Mouse (Mus musculus): ENCODE results near the gene Cars.
A peak's percentile ranks its signal among the peaks of the same experiment; 100 is the strongest.
"Not testable (repeated sequence)": the region's sequence is repeated elsewhere in the genome, so short reads cannot be mapped to it uniquely, and the experiment has no call there.

Cars gene

DNA sequence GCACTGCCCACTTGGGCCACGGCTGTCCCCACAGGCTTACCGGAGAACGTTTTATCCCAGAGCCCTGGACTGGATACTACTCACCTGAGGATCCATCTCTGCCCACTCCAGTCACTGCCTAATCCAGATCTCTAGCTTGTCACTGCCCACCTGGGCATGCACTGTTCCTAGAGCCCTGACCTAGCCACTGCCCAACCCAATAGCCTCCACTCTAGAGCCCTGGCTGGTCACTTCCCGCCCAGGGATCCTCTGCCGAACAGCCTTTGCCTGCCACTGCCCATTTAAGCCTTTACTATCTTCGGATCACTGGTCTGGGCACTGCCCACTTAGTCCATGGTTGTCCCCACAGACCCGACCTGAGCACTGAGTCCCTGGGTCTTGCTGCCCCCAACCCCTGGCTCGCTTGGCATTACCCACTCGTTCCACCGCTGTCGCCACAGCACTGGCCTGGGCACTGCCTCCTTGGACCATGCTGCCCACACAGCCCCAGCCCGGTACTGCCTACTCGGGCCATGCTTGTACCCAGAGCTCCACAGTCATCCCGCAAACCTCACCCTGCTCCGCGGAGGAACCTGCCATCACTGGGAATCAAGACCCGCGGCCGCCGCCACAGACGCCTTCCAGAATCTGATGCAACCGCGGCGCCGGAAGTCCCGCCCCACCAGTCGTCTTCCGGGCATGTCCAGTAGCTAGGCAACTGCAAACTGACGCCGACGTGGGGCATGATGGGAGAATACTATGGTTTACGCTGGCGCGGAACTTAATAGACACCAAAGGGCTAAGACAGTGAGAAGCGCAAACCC, at the start of gene Cars:
TSS of gene Cars (minus strand) at position 663 of the 803 bp plus-strand sequence.
- DNase-seq (ENCODE audit: low spot score) = peak; percentile 75

GRCm38 (mm10) chr7:143649034-143649768, 49.3 kb upstream of the Cars start, which contains the start of gene Tnfrsf22:
Gene Tnfrsf22, minus strand, starts transcription at chr7:143649661.
- DNase-seq (ENCODE audit: low spot score) = peak; percentile 21

DNA sequence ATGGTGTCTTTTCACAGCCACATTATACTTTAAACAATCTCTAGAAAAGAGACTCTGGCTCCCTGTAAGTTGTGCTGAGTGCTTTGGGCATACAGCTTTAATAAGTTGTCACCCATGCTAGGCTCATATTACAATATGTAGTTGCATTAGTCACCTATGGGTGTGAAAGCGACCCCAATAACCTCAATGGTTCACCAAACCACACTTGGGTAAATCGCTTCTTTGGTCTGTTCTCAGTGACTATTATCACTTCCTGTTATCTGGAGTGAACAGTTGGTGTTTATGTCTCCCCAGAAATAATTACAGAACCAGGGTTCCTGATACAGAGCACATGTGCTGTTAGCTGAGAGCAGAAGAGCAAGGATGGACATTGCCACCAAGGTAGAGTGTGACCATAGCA, 44.1 kb upstream of the Cars start:
- DNase-seq (ENCODE audit: low spot score) = not testable (repeated sequence)

GRCm38 (mm10) chr7:143636674-143637073, 36.8 kb upstream of the Cars start:
- DNase-seq (ENCODE audit: low spot score) = no peak

GRCm38 (mm10) chr7:143631503-143631902, 31.6 kb upstream of the Cars start:
- DNase-seq (ENCODE audit: low spot score) = no peak

GRCm38 (mm10) chr7:143629501-143629900, 29.6 kb upstream of the Cars start:
- no peak for DNase-seq (ENCODE audit: low spot score)

DNA sequence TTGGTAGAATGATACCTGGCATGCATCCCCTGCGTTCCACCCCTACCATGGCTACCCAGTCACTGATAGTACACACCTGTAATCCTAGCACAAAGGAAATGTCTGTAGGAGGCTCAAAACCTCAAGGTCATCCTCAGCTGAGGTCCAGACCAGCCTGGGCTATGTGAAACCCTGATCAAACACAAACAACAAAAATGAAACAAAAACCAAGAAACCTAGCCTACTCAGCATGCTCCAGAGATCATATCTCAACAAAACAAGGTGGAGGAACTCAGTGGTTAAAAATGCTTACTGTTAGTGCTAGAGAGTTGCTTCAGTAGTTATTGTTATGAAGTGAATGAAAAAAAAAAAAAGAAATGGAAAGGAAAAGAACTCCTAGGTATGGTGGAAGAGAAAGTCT, 28.6 kb upstream of the Cars start, which contains the start of gene Tnfrsf26:
TSS of gene Tnfrsf26 (minus strand) at position 183 of the 400 bp plus-strand sequence.
- no peak for DNase-seq (ENCODE audit: low spot score)

DNA sequence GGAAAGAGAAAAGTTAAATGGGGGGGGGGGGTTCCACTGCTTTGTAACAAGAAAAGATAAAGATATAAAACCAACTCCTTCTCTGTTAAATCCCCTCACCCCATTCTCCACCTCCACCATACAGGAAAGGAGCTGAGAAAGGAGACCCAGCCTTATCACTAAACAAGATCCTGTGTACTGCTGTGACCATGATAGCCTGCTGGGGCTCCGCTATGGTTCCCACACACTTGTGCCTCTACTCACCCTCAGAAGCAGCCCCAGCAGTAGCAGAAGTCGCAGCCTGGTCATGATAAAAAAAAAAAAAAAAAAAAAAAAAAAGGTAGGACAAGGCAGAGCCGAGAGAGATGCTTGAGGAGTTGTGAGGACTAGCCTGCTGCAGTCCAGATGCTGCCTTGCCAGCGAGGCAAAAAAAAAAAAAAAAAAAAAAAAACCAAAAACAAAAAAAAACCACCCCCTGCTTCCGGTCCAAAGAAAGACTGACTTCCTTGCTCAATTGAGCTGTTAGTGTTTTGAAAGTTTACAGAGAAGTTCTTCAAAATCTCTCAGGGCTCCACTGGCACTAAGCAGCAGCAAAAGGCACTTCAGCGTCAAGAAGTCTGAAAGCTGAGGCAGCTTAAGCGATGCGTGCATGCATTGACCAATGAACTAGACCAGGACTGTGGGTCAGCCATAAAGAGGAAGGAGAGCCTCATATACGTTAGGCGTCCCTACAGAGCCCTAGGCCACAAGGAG, 27.8 kb upstream of the Cars start:
- DNase-seq (ENCODE audit: low spot score) = no peak

DNA sequence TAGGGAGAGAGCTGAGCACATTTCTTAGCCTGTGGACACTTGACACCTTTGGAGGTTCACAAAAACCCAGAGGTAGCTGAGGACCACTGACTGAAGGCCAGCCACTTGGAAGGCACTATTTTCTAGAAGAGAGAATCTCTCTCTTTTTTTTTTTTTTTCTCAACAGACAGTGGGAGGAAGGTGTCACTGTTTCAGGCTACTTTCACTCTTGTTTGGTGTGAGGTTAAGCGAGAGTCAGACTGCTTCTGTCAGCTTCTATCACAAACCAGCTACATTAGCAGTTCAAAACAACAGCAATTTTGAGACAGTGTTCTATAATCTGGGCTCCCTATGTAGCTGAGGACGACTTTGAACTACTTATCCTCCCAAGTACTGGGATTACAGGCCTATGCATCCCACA, 26.3 kb upstream of the Cars start:
- no peak for DNase-seq (ENCODE audit: low spot score)

GRCm38 (mm10) chr7:143625151-143625550, 25.3 kb upstream of the Cars start:
- no peak for DNase-seq (ENCODE audit: low spot score)

DNA sequence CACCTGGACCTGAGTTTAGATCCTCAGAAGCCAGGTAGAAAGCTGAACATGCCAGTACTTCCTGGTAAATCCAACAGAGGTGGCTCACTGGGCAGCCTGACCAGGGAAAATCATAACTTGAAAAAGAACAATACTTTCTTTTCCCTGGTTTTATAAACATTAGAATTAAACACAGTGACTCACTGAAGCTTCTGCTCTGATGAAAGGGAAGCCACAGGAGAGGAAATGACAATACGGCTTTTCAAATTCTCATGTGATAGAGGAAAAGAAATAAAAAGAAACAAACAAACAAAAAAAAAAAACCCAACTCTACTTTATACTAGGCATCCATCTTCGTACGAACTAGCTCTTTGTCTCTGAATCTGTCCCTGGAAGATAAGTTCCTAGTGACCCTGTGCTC, 24.7 kb upstream of the Cars start:
- no peak for DNase-seq (ENCODE audit: low spot score)

DNA sequence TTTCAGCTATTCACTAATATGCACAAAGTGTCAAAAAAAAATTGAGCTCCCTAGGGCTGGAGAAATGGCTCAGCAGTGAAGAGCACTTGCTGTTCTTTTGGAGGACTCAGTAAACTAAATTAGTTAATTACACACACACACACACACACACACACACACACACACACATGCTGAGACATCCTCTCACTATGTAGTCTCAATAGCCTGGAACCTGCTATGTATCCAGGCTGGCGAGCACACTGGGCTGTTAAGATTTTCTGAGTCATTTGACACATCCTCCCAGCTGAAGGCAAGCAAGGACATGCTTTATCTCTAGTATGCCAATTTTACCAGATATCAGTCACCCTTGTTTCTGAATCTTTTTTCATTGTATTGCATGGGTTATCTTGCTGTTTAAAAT, 21.1 kb upstream of the Cars start:
- no peak for DNase-seq (ENCODE audit: low spot score)

DNA sequence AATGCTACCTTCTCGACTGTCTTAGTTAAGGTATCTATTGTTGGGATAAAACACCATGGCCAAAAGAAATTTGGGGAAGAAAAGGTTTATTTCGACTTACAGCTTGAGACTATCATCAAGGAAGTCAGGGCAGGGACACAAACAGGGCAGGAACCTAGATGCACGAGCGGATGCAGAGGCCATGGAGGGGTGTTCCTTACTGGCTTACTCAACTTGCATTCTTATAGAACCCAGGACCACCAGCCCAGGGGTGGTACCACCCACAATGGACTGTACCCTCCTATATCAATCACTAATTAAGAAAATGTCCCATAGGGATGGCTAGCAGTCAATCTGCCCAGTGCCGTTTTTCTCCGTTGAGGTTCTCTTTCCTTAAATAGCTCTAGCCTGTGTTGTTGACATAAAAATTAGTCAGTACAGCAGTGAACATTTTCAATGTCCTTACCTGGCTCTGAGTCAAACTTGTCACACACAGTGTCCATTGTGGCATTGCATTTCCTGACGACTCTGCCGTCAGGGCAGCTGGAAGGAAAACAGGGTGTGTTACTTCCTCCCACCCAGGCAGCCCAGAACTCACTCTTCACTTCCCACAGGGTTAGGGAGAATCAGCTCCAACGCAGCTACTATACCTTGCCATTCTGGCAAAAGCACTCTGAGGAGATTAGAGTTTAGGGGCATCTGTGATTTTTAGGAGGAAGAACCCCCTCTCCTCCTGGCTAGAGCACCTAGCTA, 14.7 kb upstream of the Cars start:
- no peak for DNase-seq (ENCODE audit: low spot score)

- DNase-seq (ENCODE audit: low spot score) = no peak
Measured at GRCm38 (mm10) chr7:143612215-143612614, 12.3 kb upstream of the Cars start.

GRCm38 (mm10) chr7:143605321-143605720, 5.4 kb upstream of the Cars start:
- no peak for DNase-seq (ENCODE audit: low spot score)

DNA sequence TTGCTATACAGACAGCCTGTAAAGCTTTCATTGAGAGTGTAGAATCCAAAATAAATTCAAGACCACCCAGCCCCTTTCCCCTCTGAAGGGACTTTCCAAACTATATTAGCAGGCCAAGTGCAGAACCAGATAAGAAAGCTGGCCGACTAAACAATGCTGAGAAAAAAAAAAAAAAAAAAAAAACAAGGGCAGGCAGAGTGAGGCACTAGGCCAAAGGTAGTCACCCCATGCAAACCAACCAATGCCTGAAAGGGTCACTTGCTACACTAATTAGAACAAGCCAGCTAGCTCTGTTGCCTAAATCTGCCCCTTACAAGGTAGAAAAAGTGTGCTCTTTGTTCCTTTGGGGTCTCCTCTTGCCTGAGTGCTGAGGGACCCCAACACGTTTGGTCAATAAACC, 5.0 kb upstream of the Cars start:
- DNase-seq (ENCODE audit: low spot score) = no peak

DNA sequence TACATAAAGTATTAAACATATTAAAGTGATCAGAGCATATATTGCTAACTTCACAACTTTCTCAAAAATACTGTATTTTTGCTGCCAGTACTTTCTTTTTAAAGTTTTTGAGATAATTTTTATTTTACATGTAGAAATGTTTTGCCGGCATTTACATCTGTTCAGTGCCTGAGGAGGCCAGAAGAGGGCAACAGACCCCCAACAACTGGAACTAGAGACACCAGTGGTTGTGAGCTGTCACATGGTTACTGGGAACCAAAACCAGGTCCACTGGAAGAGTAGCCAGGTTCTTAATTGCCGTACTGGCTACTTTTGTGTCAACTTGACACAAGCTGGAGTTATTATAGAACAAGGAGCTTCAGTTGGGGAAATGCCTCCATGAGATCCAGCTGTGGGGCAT, 1.8 kb upstream of the Cars start:
- DNase-seq (ENCODE audit: low spot score) = no peak

- DNase-seq (ENCODE audit: low spot score) = no peak
Measured at GRCm38 (mm10) chr7:143600231-143600740, 396 bp upstream of the Cars start.

DNA sequence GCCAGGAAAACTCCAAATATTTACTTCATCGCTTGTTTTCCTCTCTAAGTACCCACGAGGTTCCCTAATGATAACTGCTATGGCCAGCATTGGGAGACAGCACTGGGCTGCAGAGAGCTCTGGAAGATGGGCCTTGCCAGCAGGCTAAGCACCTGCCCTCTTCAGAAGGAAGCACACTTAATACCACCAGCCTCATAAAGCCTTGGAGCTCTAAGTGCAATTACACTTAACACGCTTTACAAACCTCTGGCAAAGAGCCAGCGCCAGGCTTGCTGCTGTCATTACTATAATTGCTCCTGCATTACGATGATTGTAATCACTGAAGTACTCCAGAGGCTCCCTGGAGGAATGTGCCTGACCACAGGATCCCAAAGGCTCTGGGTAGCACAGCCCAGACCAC, 5.0 kb downstream of the Cars start:
- DNase-seq (ENCODE audit: low spot score) = no peak

DNA sequence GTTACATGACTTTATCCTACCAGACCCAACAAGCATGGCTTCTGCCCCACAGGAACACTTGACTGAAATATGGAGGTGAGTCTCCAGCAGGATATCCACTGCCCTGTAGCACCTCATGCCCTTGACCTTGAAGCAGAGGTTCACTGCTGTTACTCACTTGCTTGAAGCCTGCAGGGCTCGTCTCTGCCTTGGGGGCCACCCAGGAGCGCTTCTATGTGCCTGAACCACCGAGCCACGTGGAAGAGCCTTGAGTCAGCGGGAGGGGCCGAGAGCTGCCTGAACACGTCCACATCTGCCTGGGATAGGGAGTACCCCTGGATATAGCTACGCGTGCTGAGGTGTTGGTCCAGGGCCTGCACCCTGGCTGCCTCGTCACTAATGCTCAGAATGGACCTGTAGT, 7.6 kb downstream of the Cars start:
- DNase-seq (ENCODE audit: low spot score) = no peak

- no peak for DNase-seq (ENCODE audit: low spot score)
Measured at GRCm38 (mm10) chr7:143588006-143588405, 11.9 kb downstream of the Cars start.

DNA sequence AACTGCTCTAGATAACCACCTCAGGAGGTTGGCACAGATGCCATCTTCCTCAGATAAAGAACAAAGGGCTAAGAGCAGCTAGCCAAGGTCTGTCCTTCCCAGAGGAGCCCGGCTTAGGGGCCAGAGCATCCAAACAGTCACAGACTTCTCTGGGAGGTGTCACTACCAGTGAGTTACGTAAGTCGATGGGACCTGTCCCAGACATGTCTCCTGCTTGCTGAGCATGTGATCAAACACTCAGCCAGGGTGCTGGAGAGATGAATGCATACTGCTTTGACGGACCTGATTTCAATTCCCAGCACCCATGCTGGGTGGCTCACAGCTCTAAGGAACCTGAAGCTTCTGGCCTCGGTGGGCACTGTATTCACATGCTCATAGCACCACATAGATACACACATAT, 12.3 kb downstream of the Cars start:
- DNase-seq (ENCODE audit: low spot score) = no peak

Measured in urinary bladder, postnatal 10 days (tissue).